In the genomic region with DNA sequence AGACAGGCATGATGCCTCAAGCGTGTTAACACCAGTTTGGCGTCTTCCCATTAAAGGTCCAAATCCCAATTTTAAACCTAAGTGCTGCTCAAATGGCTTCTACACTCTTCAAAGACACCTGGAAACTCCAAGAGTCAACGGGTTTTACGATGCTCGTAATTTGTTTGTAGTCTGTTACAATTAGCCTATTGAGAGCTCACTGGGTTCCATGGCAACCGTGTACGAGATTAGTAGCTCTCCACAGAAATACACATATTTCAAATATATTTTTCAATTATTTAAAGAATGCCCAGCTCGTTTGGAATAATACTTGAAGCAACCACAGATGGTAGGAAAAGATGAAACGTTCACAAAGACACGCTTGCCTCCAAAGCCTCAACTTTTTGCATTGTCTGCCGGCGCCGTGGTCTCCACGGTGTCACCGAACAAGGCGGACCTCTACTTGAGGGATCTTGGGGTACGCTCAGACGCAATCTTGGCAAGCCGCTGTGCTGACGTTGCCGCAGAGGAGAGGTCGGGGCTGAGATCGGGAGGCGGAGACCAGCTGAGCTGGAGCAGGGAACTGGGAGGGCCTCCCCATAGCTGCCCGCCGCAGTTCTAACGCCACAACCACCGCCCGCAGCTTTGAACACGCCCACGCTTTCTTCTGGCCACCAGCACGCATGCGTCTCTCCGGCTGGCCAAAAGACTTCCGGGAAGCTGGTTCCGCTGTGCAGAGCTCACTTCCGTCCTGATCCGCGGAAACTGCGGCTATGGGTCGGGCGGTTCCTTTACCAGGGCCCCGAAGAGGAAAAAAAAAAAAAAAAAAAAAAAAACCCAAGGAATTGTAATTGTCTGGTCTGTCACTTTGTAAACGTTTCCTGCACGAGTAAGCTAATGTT, we compare ENCODE assay signal across 1 mouse cellular context.
TF ChIP-seq lines count a peak whose summit lies in the region.

No protein-coding gene starts in this region.

TF ChIP-seq in CH12.LX, 34 proteins besides CTCF, POLR2A, EP300 and RAD21:
- TF ChIP-seq MYC (IDR thresholded peaks at IDR 0.05; ENCODE audit: low read depth, low read length), result peak; percentile 57; the same call in 1 of the 2 replicates
- TF ChIP-seq CHD2 (IDR thresholded peaks at IDR 0.05; ENCODE audit: low read length), result 0 out of 2 replicates have a peak, but pooled peaks have one; percentile 48
- TF ChIP-seq SMC3 (IDR thresholded peaks at IDR 0.05; ENCODE audit: low read depth, low read length), result no peak
- TF ChIP-seq ZC3H11A (IDR thresholded peaks at IDR 0.05; ENCODE audit: low read depth, low read length), result no peak
- TF ChIP-seq ZMIZ1 (IDR thresholded peaks at IDR 0.05; ENCODE audit: low read depth, low read length), result peak; percentile 35; the same call in 1 of the 2 replicates
- no peak for TF ChIP-seq MAX (IDR thresholded peaks at IDR 0.05; ENCODE audit: low read length)
- no peak for TF ChIP-seq USF1 (IDR thresholded peaks at IDR 0.05; ENCODE audit: low read depth, low read length)
- peak; percentile 85 for TF ChIP-seq NELFE (IDR thresholded peaks at IDR 0.05; ENCODE audit: low read depth, low read length)
- TF ChIP-seq UBTF (IDR thresholded peaks at IDR 0.05; ENCODE audit: low read depth, low read length), result peak; percentile 30; the same call in 1 of the 2 replicates
- TF ChIP-seq GABPA (IDR thresholded peaks at IDR 0.05; ENCODE audit: insufficient replicate concordance, low read depth, low read length), result no peak; the same call in 1 of the 2 replicates
- TF ChIP-seq MEF2A (IDR thresholded peaks at IDR 0.05; ENCODE audit: borderline replicate concordance, low read depth, low read length), result peak; percentile 42; the same call in 1 of the 2 replicates
- TF ChIP-seq BHLHE40 (IDR thresholded peaks at IDR 0.05; ENCODE audit: low read depth, low read length), result peak; percentile 53
- TF ChIP-seq ELF1 (IDR thresholded peaks at IDR 0.05; ENCODE audit: low read depth, low read length), result peak; percentile 97
- TF ChIP-seq USF2 (conservative IDR thresholded peaks at IDR 0.05; ENCODE audit: low read depth, low read length), result no peak
- no peak for TF ChIP-seq ZKSCAN1 (IDR thresholded peaks at IDR 0.05; ENCODE audit: borderline replicate concordance, low read depth, low read length)
- no peak for TF ChIP-seq JUN (IDR thresholded peaks at IDR 0.05; ENCODE audit: insufficient read depth, low read depth, low read length)
- TF ChIP-seq PAX5 (IDR thresholded peaks at IDR 0.05; ENCODE audit: low read length), result no peak
- TF ChIP-seq KAT2A (IDR thresholded peaks at IDR 0.05; ENCODE audit: insufficient replicate concordance, low read length), result peak; percentile 82; the same call in 1 of the 2 replicates
- peak; percentile 73 for TF ChIP-seq SIN3A (IDR thresholded peaks at IDR 0.05; ENCODE audit: low read length)
- no peak for TF ChIP-seq POLR2AphosphoS2 (IDR thresholded peaks at IDR 0.05; ENCODE audit: low read depth, low read length)
- TF ChIP-seq RCOR1 (conservative IDR thresholded peaks at IDR 0.05; ENCODE audit: low read depth, low read length), result no peak
- peak; percentile 93 for TF ChIP-seq NRF1 (IDR thresholded peaks at IDR 0.05; ENCODE audit: low read depth, low read length)
- peak; percentile 61; the same call in 1 of the 2 replicates for TF ChIP-seq MXI1 (IDR thresholded peaks at IDR 0.05; ENCODE audit: low read depth, low read length)
- no peak for TF ChIP-seq E2F4 (IDR thresholded peaks at IDR 0.05; ENCODE audit: insufficient replicate concordance, low read depth, low read length)
- no peak for TF ChIP-seq JUND (conservative IDR thresholded peaks at IDR 0.05; ENCODE audit: low read depth, low read length)
- TF ChIP-seq MAZ (IDR thresholded peaks at IDR 0.05; ENCODE audit: low read depth, low read length), result peak; percentile 55; the same call in 1 of the 2 replicates
- TF ChIP-seq IRF4 (IDR thresholded peaks at IDR 0.05; ENCODE audit: low read depth, low read length), result peak; percentile 86
- TF ChIP-seq ETS1 (conservative IDR thresholded peaks at IDR 0.05; ENCODE audit: low read depth, low read length), result peak; percentile 39; the same call in 1 of the 2 replicates
- peak; percentile 90 for TF ChIP-seq HCFC1 (IDR thresholded peaks at IDR 0.05; ENCODE audit: low read depth, low read length)
- peak; percentile 53; the same call in 1 of the 2 replicates for TF ChIP-seq CHD1 (IDR thresholded peaks at IDR 0.05; ENCODE audit: low read depth, low read length)
- peak; percentile 97 for TF ChIP-seq ZNF384 (IDR thresholded peaks at IDR 0.05; ENCODE audit: low read depth, low read length)
- peak; percentile 34; the same call in 1 of the 2 replicates for TF ChIP-seq TBP (conservative IDR thresholded peaks at IDR 0.05; ENCODE audit: low read depth, low read length)
- TF ChIP-seq MAFK (IDR thresholded peaks at IDR 0.05; ENCODE audit: insufficient replicate concordance, low read length), result 0 out of 2 replicates have a peak, but pooled peaks have one; percentile 28
- TF ChIP-seq TCF12 (IDR thresholded peaks at IDR 0.05; ENCODE audit: low read depth, low read length), result peak; percentile 73
